Mouse (Mus musculus) liver, adult (tissue): ENCODE measurements around the gene Bhlhe41.
A peak's percentile ranks its signal among the peaks of the same experiment; 100 is the strongest.

Source experiments
- GATA4 ChIP-seq: IDR thresholded peaks from 2 replicates; pipeline ENCODE4 v1.6.1; 2014; ENCODE audit warnings: mild to moderate bottlenecking, low read length; ENCODE audit not compliant: insufficient replicate concordance

The Bhlhe41 gene

GRCm38 (mm10) chr6:145883668-145884067 lies 18.3 kb upstream of the Bhlhe41 start:
- TF ChIP-seq GATA4: no peak

DNA sequence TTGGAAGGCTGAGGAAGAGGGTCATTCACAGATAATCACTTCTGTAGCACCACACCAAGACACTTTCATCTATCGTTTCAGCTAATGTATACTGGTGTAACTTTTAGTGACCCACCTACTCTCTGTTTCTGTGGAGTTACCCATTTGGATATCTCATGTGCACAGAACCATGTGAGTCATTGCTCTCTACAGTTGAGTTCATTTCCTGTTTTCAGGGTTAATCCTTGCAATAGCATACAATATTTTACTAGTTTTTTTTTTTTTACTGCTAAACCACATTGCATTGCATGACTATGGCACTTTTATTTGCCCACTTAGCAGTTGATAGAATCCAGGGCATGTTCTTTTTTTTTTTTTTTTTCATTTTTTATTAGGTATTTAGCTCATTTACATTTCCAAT lies 17.7 kb upstream of the Bhlhe41 start:
- TF ChIP-seq GATA4: no peak

DNA sequence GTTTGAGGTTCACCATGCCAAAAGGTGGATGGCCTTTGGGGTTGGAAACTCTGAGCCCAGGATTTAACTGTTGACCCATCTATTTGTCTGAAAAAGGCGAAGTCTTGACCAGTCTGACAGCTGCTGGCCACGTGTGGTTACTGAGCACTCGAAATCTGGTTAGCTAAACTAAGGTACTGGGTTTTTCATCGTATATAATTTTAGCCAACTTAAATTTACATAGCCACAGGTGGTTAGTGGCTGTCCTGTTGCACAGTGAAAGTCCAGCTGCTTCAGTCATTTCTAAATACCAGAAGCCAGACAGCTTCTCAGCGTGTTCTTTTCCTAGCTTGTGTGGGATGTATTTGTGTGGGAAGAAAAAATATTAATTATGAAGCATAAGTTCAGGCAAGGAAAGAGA lies 15.3 kb upstream of the Bhlhe41 start:
- no peak for TF ChIP-seq GATA4

DNA sequence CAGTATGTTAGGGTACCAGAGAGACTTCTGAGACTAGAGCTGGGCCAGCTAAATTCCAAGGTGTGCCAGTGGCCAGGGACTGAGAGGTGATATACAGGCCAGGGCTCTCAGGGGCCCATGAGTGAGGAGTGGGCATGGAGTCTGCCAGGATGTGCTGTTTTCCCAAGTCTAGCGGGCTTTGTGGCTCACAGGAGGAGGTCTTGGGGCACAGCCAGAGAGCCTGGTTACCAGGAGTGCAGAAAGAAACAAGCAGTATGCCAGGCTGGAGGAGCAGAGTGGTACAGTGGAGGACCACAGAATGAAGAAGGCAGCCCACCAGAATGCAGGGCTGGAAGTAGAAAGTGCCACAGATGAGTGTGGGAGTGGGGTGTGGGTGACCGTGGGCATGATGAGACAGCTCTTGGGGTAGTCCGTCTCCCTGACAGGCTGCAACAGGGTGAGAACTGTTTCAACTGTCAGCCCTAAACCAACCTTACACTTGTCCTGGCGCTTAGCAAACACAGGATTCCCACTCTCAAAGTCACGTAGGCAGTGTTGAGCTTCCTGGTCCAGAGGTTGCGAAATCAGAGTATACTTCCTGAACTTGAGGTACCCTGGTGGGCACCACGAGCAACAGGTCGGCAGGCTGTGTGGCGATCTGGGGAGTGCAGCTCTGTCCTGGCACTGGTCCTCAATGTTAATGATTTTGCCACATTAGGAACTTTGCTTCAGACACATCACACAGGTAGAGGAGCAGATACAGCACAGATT lies 11.8 kb upstream of the Bhlhe41 start:
- no peak for TF ChIP-seq GATA4

DNA sequence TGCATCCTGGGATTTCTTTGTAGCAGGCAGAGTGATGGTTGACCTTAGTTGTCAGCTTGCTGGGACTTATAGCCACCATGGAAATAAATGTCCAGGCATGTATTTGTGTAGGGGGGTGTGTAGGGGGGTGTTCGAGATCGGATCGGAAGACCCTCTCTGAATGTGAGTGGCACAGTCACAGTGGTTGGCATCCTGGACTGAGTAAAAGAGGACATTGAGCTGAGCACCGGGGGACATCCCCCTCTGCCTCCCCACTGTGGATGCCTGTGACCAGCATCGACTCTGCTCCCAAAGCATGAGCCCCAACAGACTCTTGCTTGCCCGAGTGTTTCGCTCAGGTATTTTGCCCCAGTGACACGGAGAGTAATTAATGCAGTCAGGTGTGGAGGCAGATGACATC lies 8.0 kb upstream of the Bhlhe41 start:
- TF ChIP-seq GATA4: no peak

DNA sequence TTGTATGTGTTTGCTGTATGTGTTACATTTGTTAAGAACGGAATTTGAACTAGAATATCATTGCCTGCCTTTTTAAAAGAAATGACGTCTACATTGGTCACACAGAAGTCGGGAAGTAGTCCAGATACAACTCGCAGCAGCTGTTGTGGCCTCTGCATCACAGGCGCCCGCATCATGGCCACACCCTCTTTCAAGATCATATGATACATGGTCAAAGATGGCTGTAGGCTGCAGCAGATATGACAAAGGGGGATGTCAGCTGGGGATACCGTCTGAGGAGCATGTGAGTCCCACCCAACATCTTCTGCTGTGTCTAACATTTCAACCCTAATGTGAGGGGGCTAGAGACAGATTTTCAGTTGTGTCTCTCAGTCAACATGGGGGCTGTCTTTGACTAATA lies 6.7 kb upstream of the Bhlhe41 start:
- no peak for TF ChIP-seq GATA4

- no peak for TF ChIP-seq GATA4
Measured at GRCm38 (mm10) chr6:145870991-145871390, 5.6 kb upstream of the Bhlhe41 start.

GRCm38 (mm10) chr6:145867111-145867510 lies 1.8 kb upstream of the Bhlhe41 start:
- no peak for TF ChIP-seq GATA4

DNA sequence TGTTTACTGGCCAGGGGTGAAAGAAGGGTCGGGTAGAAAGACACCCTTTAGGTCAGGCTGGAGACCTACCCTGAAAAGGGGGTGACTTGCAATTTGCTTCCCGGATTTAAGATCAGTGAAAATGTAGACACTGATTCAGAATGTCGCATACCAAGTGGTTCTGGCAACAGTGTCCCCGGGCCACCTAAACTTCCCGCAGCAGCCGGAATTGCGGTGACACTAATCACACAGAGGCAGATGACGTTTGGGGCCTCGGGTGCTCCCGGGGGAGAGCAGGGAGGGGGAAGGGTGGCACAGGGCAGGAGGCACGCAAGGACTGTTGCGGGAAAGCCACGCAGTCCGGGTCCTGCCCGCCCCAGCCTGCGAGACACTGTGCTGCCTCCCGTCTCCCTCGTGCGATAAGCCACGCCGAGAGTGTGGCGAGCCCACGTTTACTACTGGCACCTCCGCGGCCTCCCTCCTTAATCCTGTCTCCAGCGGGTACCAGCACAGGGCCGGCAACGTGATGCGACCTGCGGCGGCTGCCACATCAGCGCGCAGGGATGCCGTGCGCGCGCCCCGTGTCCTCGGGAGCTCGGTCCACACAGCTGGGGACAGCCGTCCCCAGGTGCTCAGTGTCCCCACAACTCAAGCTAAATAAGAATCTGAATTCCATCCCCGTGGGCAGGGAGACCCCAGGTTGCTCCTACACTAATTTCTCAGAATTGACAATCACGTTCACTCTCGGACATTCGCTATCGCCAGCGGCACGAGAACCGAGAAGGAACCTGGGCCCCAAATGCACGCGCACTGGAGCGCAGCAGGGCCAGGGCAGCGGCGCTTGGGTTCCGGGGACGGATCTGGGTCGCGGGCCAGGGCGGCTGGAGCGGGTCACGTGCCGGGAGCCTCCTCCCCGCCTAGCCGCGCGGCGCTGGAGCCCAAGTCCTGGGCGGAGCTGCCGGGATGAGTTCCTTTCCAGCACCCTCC lies 811 bp upstream of the Bhlhe41 start:
- peak; percentile 60; the same call in 1 of the 2 replicates for TF ChIP-seq GATA4

- TF ChIP-seq GATA4: no peak
Measured at GRCm38 (mm10) chr6:145864171-145864570, 1.2 kb downstream of the Bhlhe41 start.

- no peak for TF ChIP-seq GATA4
Measured at GRCm38 (mm10) chr6:145863065-145863971, 2.0 kb downstream of the Bhlhe41 start.

DNA sequence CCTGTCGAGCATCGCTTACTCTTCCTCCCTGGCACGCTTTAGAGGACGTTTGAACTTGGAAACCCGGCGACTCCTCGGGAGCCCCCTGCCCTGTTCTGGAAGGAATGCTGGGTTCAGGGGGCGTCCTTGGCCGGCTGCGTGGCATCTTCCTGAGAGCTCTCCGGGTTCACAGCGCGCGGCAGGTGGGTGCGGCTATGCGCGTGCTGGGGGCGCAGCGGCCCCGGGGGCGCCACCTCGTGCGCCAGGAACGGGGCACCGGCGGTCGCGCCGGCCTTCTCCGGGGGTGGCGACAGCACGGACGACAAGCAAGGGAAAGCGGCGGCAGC lies 2.7 kb downstream of the Bhlhe41 start:
- TF ChIP-seq GATA4: no peak

DNA sequence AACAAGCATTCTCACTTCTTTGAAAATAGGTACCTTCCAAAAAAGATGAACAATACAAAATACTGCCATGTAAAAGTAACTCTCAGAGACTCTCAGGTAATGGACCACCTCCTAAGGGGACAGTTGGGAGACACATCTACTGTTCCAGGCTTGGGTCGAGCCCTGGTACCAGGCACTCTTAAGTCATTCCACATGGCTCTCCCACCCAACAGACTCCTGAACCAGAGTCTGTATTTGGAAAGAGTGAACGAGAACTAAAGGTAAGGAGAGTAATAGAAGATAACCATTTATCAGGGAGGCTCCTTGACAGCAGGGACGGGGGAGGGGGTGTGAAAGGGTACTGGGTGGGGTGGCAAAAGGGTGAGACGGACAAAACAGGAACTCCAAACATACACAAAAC lies 3.0 kb downstream of the Bhlhe41 start:
- TF ChIP-seq GATA4: no peak

DNA sequence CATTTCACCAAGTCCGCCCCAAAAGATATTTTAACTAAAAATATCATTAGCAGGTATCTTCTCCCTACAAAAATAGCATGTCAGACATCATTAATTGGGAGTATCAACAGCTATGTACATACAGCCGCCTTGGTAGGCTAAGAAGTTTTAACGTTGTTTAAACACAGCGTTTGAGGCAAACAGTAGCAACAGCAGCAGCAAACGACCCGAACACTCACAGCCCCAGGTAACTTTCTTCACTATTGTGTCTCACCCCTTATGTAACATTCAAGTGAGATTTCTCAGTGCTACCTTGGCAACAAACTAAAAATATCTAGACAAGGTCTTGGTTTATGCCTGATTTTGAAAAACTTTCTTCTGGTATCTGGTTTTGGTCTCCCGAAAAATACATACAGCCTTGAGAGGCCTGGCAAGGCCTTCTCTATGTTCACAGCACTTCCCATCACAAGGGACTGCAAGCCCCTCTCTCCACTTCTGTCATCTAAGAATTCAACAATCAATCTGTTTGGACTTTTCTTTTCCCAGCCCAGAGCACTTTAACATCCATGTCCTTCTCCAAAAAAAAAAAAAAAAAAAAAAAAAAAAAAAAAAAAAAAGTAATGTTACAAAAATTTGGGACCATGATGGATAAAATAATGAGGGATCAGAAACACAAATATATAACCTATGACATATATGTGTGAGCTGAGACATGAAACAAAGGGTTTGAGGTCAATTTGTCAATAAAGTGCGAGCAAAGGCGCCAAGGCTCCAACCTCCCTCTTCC lies 3.7 kb downstream of the Bhlhe41 start:
- no peak for TF ChIP-seq GATA4
